Mouse (Mus musculus): ENCODE results near the gene Cdk5. TPM values are rescaled to one million over a fixed set of nuclear protein-coding genes. Genes with fewer than 3 reads are reported as not detected.
A peak's percentile ranks its signal among the peaks of the same experiment; 100 is the strongest.

Cdk5 gene
- total and polyA plus RNA-seq, 2 experiments from 2014 or later = 87.7 to 158 TPM

GRCm38 (mm10) chr5:24453283-24453984, 30.1 kb upstream of the Cdk5 start:
- Histone ChIP-seq H3K9me3 (ENCODE audit: low read length) (no peaks in the 10 kb centered on the region), H3K27me3 (ENCODE audit: insufficient read depth, low read length) (no peaks in the 10 kb centered on the region), H3K9ac (replicated peaks; ENCODE audit: low read length) (peak overlapping the region; percentile 92), H3K4me2 (ENCODE audit: low read depth, low read length) (peak overlapping the region; percentile 98), H3K27ac (peak overlapping the region; percentile 90), H3K36me3 (ENCODE audit: insufficient read depth, low read length) (no peaks in the 10 kb centered on the region), H3K4me3 (ENCODE audit: low read length) (peak overlapping the region; percentile 87), H3K4me1 (ENCODE audit: insufficient read depth, low read length) (peaks cover 38% of the 10 kb centered on the region)
- DNase-seq (ENCODE audit: low spot score) (peak; percentile 70), ATAC-seq (no peak)
- 0 out of 2 replicates have a peak, but pooled peaks have one; percentile 11 for TF ChIP-seq CTCF (IDR thresholded peaks at IDR 0.05; ENCODE audit: low read depth)
- WGBS = 5% methylated on average over 5 of the region's 5 CpGs

GRCm38 (mm10) chr5:24452691-24453233, 29.4 kb upstream of the Cdk5 start:
- H3K36me3 ChIP-seq (ENCODE audit: insufficient read depth, low read length) = no peaks in the 10 kb centered on the region
- no peaks in the 10 kb centered on the region for H3K9me3 ChIP-seq (ENCODE audit: low read length)
- H3K27ac ChIP-seq = peak overlapping the region; percentile 90
- H3K9ac ChIP-seq (replicated peaks; ENCODE audit: low read length) = peak overlapping the region; percentile 92
- peak overlapping the region; percentile 87 for H3K4me3 ChIP-seq (ENCODE audit: low read length)
- WGBS = under 1% methylated on average over 29 of the region's 29 CpGs
- peak overlapping the region; percentile 98 for H3K4me2 ChIP-seq (ENCODE audit: low read depth, low read length)
- no peak; the same call in 1 of the 2 replicates for TF ChIP-seq CTCF (IDR thresholded peaks at IDR 0.05; ENCODE audit: low read depth)
- no peaks in the 10 kb centered on the region for H3K27me3 ChIP-seq (ENCODE audit: insufficient read depth, low read length)
- ATAC-seq = no peak; the same call in 1 of the 2 replicates
- peaks cover 38% of the 10 kb centered on the region for H3K4me1 ChIP-seq (ENCODE audit: insufficient read depth, low read length)
- DNase-seq (ENCODE audit: low spot score) = no peak

- H3K4me1 ChIP-seq (ENCODE audit: insufficient read depth, low read length) = peaks cover 38% of the 10 kb centered on the region
- no peaks in the 10 kb centered on the region for H3K36me3 ChIP-seq (ENCODE audit: insufficient read depth, low read length)
- peak within 1 kb of the TSS; percentile 87 for H3K4me3 ChIP-seq (ENCODE audit: low read length)
- H3K27me3 ChIP-seq (ENCODE audit: insufficient read depth, low read length) = no peaks in the 10 kb centered on the region
- peak within 1 kb of the TSS; percentile 98 for H3K4me2 ChIP-seq (ENCODE audit: low read depth, low read length)
- TF ChIP-seq CTCF (IDR thresholded peaks at IDR 0.05; ENCODE audit: low read depth) = no peak
- H3K27ac ChIP-seq = peak within 1 kb of the TSS; percentile 90
- peak within 1 kb of the TSS; percentile 92 for H3K9ac ChIP-seq (replicated peaks; ENCODE audit: low read length)
- DNase-seq (ENCODE audit: low spot score) (peak; percentile 67), ATAC-seq (peak; percentile 2)
- 2% methylated on average over 63 of the region's 85 CpGs for WGBS
- no peaks in the 10 kb centered on the region for H3K9me3 ChIP-seq (ENCODE audit: low read length)
These were observed 28.8 kb upstream of the Cdk5 start, which contains the start of gene Agap3 for GRCm38 (mm10) chr5:24452030-24452690. TSS of gene Agap3 (plus strand) at chr5:24452177.

- Histone ChIP-seq H3K9me3 (ENCODE audit: low read length) (no peaks in the 10 kb centered on the region), H3K4me2 (ENCODE audit: low read depth, low read length) (peak overlapping the region; percentile 98), H3K4me1 (ENCODE audit: insufficient read depth, low read length) (peaks cover 37% of the 10 kb centered on the region), H3K9ac (replicated peaks; ENCODE audit: low read length) (peak overlapping the region; percentile 92), H3K27me3 (ENCODE audit: insufficient read depth, low read length) (no peaks in the 10 kb centered on the region), H3K4me3 (ENCODE audit: low read length) (peak overlapping the region; percentile 87), H3K27ac (peak overlapping the region; percentile 90), H3K36me3 (ENCODE audit: insufficient read depth, low read length) (no peaks in the 10 kb centered on the region)
- DNase-seq (ENCODE audit: low spot score) (peak; percentile 94), ATAC-seq (peak; percentile 78)
- no peak for TF ChIP-seq CTCF (IDR thresholded peaks at IDR 0.05; ENCODE audit: low read depth)
- 2% methylated on average over 30 of the region's 66 CpGs for WGBS
These were observed 28.1 kb upstream of the Cdk5 start for GRCm38 (mm10) chr5:24451264-24452029.

- ATAC-seq = peak; percentile 67
- 2% methylated on average over 34 of the region's 34 CpGs for WGBS
- TF ChIP-seq CTCF (IDR thresholded peaks at IDR 0.05; ENCODE audit: low read depth) = no peak
These were observed 24.4 kb upstream of the Cdk5 start, which contains the start of gene Tmub1 for GRCm38 (mm10) chr5:24447624-24448298. TSS of gene Tmub1 (minus strand) at chr5:24447854.

More at GRCm38 (mm10) chr5:24447624-24448298, 24.4 kb upstream of the Cdk5 start, which contains the start of gene Tmub1:
- peaks cover 13% of the 10 kb centered on the region for H3K4me1 ChIP-seq (ENCODE audit: insufficient read depth, low read length)
- peak within 1 kb of the TSS; percentile 59 for H3K9ac ChIP-seq (replicated peaks; ENCODE audit: low read length)
- peak within 1 kb of the TSS; percentile 65 for H3K4me3 ChIP-seq (ENCODE audit: low read length)
- H3K9me3 ChIP-seq (ENCODE audit: low read length) = no peaks in the 10 kb centered on the region
- peaks cover under 1% of the 10 kb centered on the region; the same call in 1 of the 2 replicates for H3K36me3 ChIP-seq (ENCODE audit: insufficient read depth, low read length)
- no peaks in the 10 kb centered on the region for H3K27me3 ChIP-seq (ENCODE audit: insufficient read depth, low read length)
- peak within 1 kb of the TSS; percentile 71; the same call in 1 of the 2 replicates for H3K27ac ChIP-seq
- peak; percentile 85 for DNase-seq (ENCODE audit: low spot score)
- peak within 1 kb of the TSS; percentile 80 for H3K4me2 ChIP-seq (ENCODE audit: low read depth, low read length)
